Mouse (Mus musculus) heart, postnatal 36 days (tissue): ENCODE results near the gene Dlx6. TPM values are rescaled to one million over a fixed set of nuclear protein-coding genes. Genes with fewer than 3 reads are reported as not detected.

Source experiments
- DNase-seq, 2 experiments: peaks; one replicate each; pipeline ENCODE4 v3.0.0; 2021 to 2022
- intact Hi-C: fragments of 180-260 bp; cut with DNase I; formaldehyde crosslinking; loops from one replicate; pipeline ENCODE4 v1.15.1; 2025
- total RNA-seq, 2 experiments: library from RNA; stranded (reverse); gene quantifications; 2 replicates each; pipeline ENCODE4 v1.2.3; 2021

The Dlx6 gene
- total RNA-seq = not detected

GRCm38 (mm10) chr6:6863160-6863870 lies at the start of gene Dlx6:
Gene Dlx6, plus strand, starts transcription at chr6:6863334.
- intact Hi-C loops = loop anchor here (5.0 to 10.0 kb wide), 2 partner anchors 166 to 399 kb away; no protein-coding TSS in a partner anchor
- DNase-seq = no peak

DNA sequence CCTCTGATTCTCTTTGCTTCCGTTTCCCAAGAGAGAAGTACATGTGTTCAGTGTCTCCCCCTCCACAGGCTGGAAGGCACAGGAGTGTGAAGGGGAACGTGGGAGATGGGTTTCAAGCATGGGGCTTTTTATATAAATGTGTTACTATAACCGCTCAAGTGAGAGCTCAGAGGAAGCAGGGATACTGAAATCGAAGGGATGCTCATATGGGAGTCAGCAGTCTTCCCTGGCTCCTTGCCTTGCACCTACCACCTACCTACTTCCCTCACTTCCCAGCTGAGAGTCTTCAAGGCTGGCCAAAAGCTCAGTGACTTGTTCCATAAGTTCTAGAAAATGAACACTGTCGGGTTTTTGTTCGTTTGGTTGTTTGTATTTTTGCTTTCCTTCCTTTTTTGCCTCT lies 46.3 kb upstream of the Dlx6 start:
- intact Hi-C loops = no loop called here
- DNase-seq = no peak

DNA sequence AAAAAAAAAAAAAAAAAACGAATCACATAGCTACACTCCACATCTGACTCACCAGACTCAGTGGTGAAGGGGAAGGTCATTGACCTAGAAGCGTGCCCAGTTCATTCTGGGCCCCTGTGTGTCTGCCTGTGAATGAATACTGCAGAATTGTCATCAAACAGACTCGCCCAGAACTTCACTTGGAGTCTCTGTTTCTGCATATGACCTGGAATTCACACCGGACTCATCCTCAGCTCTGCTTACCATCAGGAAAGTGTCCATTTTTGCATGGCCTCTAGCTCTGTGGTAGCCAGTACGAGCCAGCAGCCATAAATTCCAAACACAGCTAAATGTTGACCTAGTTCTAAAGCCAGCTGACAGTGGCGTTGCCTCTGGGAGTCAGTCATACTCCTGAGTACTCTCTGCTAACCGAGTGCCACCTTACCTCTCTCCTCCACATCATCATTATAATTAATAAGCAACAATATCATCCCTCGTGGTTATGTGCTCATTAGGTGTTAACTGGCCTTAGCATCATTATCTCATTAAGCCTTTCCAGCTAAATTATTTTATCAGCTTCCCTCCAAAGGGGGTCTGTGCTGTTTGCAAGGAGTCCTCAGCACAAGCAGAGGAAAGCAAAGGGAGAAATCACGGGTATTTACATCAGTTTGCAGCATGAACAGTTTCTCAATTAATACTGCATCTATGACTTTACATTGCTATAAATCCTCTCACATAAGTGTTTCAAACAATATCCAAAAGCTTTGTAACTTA lies 44.9 kb upstream of the Dlx6 start:
- intact Hi-C loops = no loop called here

DNA sequence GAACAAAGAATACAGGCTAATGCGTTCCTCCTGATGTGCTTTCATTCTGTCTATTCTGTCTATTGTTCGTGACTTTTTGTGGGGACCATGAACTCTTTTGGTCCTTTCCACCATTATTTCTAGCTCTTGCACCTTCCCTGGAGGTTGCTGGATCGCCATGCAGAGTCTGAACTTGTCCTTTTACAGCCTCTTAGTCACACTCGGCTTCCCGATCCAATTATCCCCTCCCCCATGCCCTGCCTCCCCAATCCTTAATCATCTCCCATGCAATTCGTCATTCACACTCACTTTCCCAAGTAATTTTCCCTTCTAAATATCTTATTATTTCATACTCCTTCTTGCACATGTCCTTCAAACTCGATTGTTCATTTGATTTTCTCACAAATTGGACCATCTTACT lies 44.0 kb upstream of the Dlx6 start:
- intact Hi-C loops = no loop called here
- DNase-seq = no peak

More for the DNA sequence above, 44.9 kb upstream of the Dlx6 start:
- no peak for DNase-seq

DNA sequence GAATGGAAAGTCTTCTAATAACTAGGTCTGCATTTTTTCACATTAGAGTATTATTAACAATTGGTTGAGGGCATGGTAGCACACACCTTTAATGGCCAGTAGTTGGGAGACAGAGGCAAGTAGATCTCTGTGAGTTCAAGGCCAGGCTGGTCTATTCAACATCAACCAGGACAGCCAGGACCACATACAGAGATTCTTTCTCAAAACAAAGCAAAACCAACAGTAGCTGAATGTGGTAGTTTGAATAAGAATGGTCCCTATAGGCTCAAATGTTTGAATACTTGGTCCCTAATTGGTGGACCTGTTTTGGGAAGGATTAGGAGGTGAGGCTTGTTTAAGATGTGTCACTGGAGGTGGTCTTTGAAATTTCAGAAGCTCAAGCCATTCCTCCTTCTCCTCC lies 37.8 kb upstream of the Dlx6 start:
- no peak for DNase-seq
- intact Hi-C loops = no loop called here

DNA sequence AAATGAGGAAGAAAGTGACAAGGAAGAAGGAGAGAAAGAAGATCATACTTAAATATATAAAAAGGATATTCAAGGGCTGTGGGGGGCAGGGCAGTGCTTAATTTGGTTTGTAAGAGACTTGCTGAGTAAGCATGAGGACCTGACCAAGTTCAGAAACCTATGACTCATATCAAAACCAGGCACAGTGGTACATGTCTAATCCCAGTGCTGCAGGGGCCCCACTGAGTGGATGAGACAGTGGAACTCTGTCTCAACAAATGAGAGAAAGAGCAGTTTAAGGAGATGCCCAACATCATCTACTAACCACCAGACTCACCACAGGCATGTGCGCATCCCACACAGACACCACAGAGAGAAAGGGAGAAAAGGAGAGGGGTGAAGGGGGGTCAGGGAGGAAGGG lies 36.3 kb upstream of the Dlx6 start:
- no peak for DNase-seq
- intact Hi-C loops = no loop called here

- DNase-seq = peak in 1 of 2 experiments; percentile 12
- intact Hi-C loops = no loop called here
These were observed 32.7 kb upstream of the Dlx6 start for GRCm38 (mm10) chr6:6830446-6830845.

GRCm38 (mm10) chr6:6833301-6833700 lies 29.8 kb upstream of the Dlx6 start:
- DNase-seq = no peak
- intact Hi-C loops = no loop called here

DNA sequence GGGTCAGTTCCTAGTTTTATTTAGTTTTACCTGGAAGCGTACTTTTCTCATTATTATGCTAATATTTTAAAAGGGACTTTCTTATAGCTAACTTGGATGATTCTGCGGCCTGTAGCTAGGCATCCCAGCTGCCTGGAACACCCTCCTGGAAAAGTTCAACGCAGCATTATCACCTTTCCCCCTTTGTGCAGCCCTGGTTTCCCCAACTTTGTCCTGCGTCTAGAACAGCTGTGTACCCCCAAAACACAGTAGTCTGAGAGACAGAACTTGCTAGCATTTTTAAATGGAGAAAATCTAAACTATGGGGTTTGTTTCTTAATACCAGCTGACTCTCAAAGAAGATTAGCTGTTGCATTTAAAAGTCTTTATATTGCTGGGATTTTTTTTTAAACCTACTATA lies 14.6 kb upstream of the Dlx6 start:
- intact Hi-C loops = no loop called here
- DNase-seq = no peak

DNA sequence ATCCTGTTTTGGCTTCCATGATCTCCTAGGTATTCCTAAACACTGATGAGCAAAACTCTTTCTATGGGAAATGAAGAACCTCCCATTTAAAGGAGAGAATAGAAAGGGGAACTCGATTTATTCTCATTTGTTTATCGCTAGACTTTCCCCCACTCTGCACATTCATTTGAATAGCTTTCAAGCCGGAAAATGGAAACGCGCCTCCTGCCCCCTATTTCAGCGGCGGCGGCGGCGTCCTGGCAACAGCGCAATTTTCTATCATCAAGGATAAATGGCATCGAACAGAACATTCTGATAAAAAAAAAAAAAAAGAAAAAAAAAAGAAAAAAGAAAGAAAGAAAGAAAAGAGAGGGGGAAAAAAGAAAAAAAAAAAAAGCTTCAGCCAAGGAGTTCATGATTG lies 13.4 kb upstream of the Dlx6 start:
- intact Hi-C loops = no loop called here
- DNase-seq = no peak

DNA sequence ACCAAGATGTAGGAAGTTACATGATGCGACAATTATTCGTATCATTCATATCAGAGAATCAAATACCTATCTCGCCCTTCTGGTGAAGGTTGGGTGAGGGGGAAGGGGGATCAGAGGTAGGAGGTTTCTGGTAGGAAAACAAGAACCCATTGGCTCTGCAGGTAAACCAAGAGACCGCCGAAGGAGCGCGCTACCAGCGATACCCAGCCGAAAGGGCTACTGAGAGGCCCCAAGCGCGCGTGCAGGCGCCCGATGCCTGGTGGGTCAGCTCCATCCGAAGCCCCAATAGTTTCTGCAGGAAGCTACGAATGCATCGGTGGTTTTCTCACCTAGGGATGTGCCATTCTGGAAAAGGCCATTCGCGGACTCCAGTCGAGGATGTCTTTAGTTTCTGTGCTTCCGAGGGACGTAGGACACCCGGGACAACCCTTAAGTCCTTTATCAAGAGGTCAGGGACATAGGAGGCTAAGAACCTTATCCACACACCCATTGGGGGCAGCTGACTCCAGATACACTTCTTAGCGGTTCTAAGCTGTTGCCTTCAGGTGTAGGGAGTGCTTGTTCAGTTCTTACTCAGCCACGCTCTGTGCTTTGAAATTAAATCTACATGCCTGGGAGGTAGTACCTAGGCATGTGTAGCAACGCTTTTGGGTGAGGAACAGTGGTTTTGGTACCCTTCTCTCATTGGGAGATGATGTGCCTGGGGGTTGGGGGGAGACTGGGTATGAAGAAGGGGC lies 12.6 kb upstream of the Dlx6 start:
- intact Hi-C loops = no loop called here
- no peak for DNase-seq

DNA sequence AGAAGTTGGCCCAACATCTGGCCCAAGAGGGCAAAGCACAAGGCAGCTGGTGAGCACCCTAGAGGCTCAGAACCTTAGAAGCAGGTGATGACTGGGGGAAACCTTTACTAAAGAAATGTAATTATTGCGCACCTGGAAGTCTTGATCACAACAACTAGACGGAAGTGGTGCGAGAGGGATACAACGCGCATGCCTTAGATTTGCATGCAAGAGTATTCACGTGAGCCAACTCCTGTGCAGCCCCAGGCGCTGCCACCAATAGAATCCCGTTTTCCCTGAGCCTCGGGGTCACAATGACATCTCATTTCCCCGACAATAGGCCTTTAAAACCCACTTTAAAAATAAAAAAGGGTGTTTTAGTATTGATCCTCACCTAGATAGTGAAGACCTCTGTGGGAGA lies 12.0 kb upstream of the Dlx6 start:
- intact Hi-C loops = no loop called here
- DNase-seq = no peak

GRCm38 (mm10) chr6:6852944-6853343 lies 10.2 kb upstream of the Dlx6 start:
- intact Hi-C loops = no loop called here
- DNase-seq = no peak

DNA sequence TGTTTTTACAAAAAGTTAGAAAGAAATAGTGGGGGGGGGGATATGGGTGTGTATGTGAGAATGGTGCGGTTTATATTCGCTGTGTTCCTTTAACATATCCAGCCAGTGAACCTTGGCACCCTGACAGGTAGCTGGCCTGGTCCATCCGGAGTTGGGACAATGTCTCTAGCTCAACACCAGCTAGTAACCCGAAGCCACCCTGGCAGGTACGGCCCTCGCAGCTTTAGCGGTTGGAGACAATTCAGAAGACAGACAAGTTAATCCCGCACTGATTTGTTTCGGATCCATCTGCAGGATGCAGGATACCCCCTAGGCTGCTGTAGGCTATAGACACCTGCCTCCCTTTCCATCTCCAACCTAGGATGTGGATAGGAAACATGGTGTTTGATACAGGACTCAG lies 9.0 kb upstream of the Dlx6 start:
- no peak for DNase-seq
- intact Hi-C loops = no loop called here

GRCm38 (mm10) chr6:6854902-6855745 lies 8.0 kb upstream of the Dlx6 start:
- intact Hi-C loops = no loop called here
- DNase-seq = no peak

- no peak for DNase-seq
- intact Hi-C loops = no loop called here
These were observed 7.4 kb upstream of the Dlx6 start for GRCm38 (mm10) chr6:6855746-6856185.

GRCm38 (mm10) chr6:6856316-6856715 lies 6.8 kb upstream of the Dlx6 start:
- intact Hi-C loops = no loop called here
- no peak for DNase-seq

DNA sequence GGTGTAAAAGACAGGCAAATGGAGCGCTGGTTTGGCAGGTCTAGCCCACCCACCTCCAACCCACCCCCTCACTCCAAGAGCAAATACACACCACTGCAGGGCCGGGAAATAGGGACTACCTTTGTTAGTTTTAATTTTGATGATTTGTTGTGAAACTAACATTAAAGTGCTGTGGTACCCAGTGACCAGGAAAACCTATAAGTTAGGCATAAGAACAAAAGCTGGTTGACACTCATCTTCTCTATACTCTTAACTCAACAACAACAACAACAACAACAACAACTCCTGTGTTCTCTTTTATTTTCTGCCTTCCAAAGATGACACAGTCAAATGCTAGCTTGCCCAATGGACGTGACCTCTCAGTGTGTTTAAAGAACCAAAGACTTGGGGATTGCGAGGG lies 6.3 kb upstream of the Dlx6 start:
- no peak for DNase-seq
- intact Hi-C loops = no loop called here

DNA sequence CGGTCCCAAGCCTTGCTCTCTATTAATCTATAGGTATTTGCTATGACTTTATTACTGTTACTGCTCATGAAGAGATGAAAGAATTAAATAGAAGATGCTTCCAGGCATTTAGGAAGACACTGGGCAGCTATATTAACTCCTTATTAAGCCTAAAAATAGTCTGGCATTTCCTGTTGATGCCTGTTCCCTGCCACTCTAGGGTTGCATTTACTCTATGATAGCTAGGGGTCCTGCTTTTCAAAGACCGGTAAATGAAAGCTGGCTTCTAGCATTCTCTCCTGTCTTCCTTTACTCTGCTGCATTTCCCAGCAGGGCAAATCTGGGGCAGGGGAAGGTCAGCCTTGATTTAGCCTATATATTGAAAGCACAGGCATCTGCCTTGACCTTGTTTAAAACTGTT lies 5.4 kb upstream of the Dlx6 start:
- DNase-seq = no peak
- intact Hi-C loops = no loop called here

GRCm38 (mm10) chr6:6858571-6858970 lies 4.6 kb upstream of the Dlx6 start:
- intact Hi-C loops = no loop called here

More at GRCm38 (mm10) chr6:6858571-6858970, 4.6 kb upstream of the Dlx6 start:
- DNase-seq = no peak
